Mouse (Mus musculus) erythroblast, embryonic 14.5 days (primary cell): ENCODE data around the gene Sept8.

Source experiments
- GATA1 ChIP-seq: IDR thresholded peaks from 2 replicates; pipeline ENCODE4 v1.6.1; 2012; ENCODE audit warnings: low read length, inconsistent platforms, mixed read lengths
- TAL1 ChIP-seq: IDR thresholded peaks from 3 replicates; pipeline ENCODE4 v1.6.1; 2012; ENCODE audit warnings: low read length, inconsistent platforms, mixed read lengths

- TF ChIP-seq GATA1, result no peak
- TF ChIP-seq TAL1, result no peak
These were observed 3.3 kb downstream of the Sept8 start for GRCm38 (mm10) chr11:53522362-53522761.
